Mouse (Mus musculus) v-Abl transformed pro-B cells (cell line): ENCODE measurements around the gene Calm4.
"Not testable (repeated sequence)": the region's sequence is repeated elsewhere in the genome, so short reads cannot be mapped to it uniquely, and the experiment has no call there.

Source experiments
- in situ Hi-C, 2 experiments: fragments of 400-800 bp; cut with MboI; formaldehyde crosslinking; loops; one replicate each; pipeline ENCODE4 v1.15.1; 2025; ENCODE audit not compliant: unreplicated experiment in 2 of 2

The Calm4 gene

GRCm38 (mm10) chr13:3837312-3837807 is at the start of gene Calm4:
Calm4 (plus strand) TSS chr13:3837757.
- in situ Hi-C loops, result not testable (repeated sequence)

- in situ Hi-C loops, result no loop called here
Measured at GRCm38 (mm10) chr13:3788588-3788987, 49.0 kb upstream of the Calm4 start.

DNA sequence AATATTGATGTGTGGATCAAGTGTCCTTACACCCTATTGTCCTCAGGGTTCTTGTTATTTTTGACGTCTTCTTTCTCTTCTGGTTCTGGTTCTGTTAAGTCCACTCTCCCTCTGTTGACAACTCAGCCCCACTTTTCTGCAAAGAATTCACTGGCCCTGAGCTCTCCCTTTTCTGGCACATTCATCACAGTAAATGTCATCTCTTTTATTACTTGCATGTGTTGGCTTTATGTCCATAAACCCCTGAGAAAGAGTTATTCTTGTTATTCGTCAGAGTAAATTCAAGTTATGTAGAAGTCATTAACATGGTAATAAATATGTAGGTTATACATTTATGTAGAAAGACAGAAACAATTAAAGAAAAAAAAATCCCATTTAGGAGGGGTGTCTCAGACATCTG is 48.0 kb upstream of the Calm4 start:
- in situ Hi-C loops, result no loop called here

- in situ Hi-C loops, result no loop called here
Measured at GRCm38 (mm10) chr13:3796649-3797048, 40.9 kb upstream of the Calm4 start.

GRCm38 (mm10) chr13:3798751-3799150 is 38.8 kb upstream of the Calm4 start:
- in situ Hi-C loops, result no loop called here

DNA sequence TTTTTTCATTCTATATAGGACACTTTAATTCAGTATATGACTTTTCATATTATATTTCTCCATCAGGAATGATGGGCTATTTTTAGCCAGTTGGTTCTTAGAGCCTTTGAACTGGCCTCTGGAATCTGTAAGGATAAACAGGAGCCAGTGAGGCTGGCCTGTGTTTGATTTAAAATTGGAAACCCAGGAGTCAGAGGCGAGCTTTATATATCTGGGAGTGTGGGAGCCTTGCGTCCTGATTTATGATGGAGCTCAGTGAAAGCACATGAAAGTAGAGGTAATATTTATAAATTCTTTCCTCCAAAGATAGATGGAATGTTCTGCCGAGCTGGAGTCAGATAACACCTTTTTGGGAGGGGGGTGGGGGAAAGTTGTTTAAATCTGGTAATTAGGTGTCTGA is 38.2 kb upstream of the Calm4 start:
- in situ Hi-C loops, result no loop called here

- in situ Hi-C loops, result no loop called here
Measured at GRCm38 (mm10) chr13:3804186-3804585, 33.4 kb upstream of the Calm4 start, which contains the start of gene Calml3. Calml3 (minus strand) TSS chr13:3804316.

- in situ Hi-C loops, result no loop called here
Measured at GRCm38 (mm10) chr13:3805132-3805531, 32.4 kb upstream of the Calm4 start.

DNA sequence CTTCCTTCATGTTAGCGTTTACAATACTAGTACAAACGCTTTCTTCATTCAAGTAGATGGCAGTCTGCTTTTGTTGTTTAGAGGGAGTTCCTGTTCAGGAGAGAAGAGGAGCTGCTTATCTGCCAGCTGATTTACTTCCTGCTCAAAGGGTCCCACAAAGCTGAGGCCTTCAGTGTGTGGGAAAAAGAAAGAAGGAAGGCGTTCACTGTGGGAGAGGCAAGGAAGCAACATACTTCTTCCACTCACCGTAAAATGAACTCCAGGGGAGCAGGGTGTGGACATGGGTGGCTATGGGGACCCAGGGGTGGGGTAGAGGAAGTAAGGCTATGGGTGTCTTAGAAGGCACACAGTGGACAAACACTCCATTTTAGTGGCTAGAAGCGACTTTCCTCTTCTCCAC is 31.9 kb upstream of the Calm4 start:
- in situ Hi-C loops, result no loop called here

- in situ Hi-C loops, result no loop called here
Measured at GRCm38 (mm10) chr13:3807131-3807827, 30.3 kb upstream of the Calm4 start.

GRCm38 (mm10) chr13:3818012-3818739 is 19.4 kb upstream of the Calm4 start:
- in situ Hi-C loops, result no loop called here

- in situ Hi-C loops, result no loop called here
Measured at GRCm38 (mm10) chr13:3818740-3819076, 18.8 kb upstream of the Calm4 start.

DNA sequence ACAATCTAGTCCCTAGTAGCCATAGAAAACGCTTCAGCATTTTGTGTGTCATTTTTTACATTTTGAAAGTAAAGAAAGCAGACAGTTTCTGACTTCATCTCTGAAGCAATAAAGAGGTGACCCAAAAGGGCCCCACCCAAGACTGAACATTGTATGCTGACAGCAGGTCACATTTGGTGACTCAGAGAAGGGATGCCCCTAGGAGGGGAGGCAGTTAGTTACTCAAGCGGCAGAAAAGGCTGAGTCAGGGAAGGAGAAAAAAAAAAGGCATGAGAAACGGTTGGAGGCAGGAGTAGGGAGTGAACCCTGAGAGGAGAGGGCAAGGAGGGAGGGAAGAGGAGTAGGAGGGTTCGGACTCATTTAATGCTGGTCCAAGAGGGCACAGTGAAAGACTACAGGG is 15.5 kb upstream of the Calm4 start:
- in situ Hi-C loops, result no loop called here

DNA sequence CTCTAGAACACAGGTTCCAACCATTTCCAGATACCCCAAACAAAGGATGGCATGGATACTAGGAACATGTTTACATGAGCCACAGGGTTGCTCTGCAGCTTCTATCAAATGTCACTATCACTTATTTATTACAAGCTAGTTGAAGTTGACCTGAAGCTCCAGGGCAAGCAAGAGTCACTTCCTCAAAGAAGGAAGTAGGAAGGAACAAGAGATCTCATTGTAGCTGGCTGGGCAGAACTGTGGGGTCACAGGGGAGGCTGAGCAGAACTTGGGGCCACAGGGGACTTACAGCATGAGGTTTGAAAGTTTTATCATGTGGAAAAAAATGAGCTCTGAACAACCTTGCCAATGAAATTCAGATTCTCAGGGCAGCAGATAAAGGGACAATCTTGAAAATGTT is 11.8 kb upstream of the Calm4 start:
- in situ Hi-C loops, result no loop called here

GRCm38 (mm10) chr13:3831546-3831945 is 6.0 kb upstream of the Calm4 start:
- in situ Hi-C loops, result no loop called here

- in situ Hi-C loops, result no loop called here
Measured at GRCm38 (mm10) chr13:3831994-3832393, 5.6 kb upstream of the Calm4 start.

- in situ Hi-C loops, result no loop called here
Measured at GRCm38 (mm10) chr13:3832450-3832849, 5.1 kb upstream of the Calm4 start.

DNA sequence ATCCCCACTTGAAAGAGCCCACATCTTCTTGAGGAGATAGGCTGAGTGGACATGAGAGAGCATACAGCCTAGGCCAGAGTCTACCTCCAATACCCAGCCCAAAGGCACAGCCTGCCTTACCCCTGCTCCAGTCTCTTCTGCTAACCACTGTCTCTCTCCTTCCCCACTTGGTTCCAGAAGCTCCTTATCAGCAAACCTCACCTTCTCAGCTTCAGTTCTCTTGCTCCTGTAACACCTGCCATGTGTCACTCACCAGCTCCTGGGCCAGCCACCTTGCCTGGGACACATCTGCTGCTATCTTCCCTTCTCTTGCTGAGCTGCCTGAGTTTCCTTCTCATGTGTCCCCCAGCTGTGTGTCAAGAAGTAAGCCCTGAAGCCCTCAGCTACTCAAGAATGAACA is 3.9 kb upstream of the Calm4 start:
- in situ Hi-C loops, result not testable (repeated sequence)

DNA sequence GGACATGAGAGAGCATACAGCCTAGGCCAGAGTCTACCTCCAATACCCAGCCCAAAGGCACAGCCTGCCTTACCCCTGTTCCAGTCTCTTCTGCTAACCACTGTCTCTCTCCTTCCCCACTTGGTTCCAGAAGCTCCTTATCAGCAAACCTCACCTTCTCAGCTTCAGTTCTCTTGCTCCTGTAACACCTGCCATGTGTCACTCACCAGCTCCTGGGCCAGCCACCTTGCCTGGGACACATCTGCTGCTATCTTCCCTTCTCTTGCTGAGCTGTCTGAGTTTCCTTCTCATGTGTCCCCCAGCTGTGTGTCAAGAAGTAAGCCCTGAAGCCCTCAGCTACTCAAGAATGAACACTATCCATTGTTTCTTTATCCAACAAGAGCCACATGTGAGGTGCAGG is 3.1 kb downstream of the Calm4 start:
- in situ Hi-C loops, result not testable (repeated sequence)

- in situ Hi-C loops, result no loop called here
Measured at GRCm38 (mm10) chr13:3850330-3850729, 12.8 kb downstream of the Calm4 start.

DNA sequence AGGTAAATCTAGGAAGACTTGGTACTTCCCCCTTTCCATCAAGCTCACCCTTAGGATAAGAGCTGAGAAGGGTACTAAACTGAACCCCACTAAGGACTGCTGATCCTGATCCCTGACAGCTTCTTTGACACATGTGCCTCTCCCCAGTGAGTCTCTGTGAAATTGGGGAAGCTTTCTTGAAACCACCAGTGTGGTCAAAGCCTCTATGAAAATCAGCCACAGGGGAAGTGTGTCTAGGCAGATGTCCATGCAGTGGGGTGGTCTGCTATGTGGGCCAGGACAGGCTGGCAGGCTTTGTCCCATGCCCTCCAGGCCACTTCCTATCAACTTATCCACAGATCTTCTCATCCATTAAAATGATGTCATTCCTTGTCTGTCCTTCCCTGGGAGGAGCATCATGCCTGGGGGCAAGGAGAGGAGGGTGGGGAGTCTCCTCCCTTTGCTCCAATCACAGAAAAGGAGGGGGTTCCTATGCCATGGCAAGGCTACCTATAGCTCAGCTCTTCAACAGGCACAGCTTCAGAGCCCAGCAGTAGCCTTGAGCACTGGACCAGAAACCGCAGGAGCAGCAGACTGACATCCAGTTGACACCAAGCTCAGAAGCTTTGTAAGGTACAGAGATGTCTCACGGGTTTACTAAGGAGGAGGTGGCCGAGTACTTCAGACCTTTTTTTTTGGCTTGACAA is 16.2 kb downstream of the Calm4 start, which contains the start of gene Calm5:
Calm5 (plus strand) TSS at position 526 of the 686 bp plus-strand sequence.
- in situ Hi-C loops, result not testable (repeated sequence)
